Mouse (Mus musculus): ENCODE data around the gene Cnot2. TPM values are rescaled to one million over a fixed set of nuclear protein-coding genes. Genes with fewer than 3 reads are reported as not detected.
"Not testable (repeated sequence)": the region's sequence is repeated elsewhere in the genome, so short reads cannot be mapped to it uniquely, and the experiment has no call there.

Gene Cnot2
- 95.4 and 101 TPM in 2 replicates for polyA plus RNA-seq (2014; fragmentation: Nextera tagmentation; extraction: Ambion mirVana)

- no peaks in the 10 kb centered on the region for H3K27me3 ChIP-seq (replicated peaks; ENCODE audit: control insufficient read depth, insufficient read depth, low read length)
- peak within 1 kb of the TSS; percentile 67 for H3K4me2 ChIP-seq (ENCODE audit: low read length)
- DNase-seq (ENCODE audit: low spot score) (peak; percentile 96), ATAC-seq (replicated peaks; ENCODE audit: low FRiP score, low TSS enrichment, low read depth) (peak; percentile 86)
- H3K4me3 ChIP-seq (ENCODE audit: low read depth, low read length) = peak within 1 kb of the TSS; percentile 95
- H3K9me3 ChIP-seq (ENCODE audit: control insufficient read depth, low read length) = no peaks in the 10 kb centered on the region
- WGBS = under 1% methylated on average over 47 of the region's 47 CpGs
- H3K9ac ChIP-seq (ENCODE audit: low read length) = peak within 1 kb of the TSS; percentile 97
- peaks cover 8% of the 10 kb centered on the region; the same call in 1 of the 2 replicates for H3K4me1 ChIP-seq (replicated peaks; ENCODE audit: control insufficient read depth, insufficient read depth, low read length)
- peak within 1 kb of the TSS; percentile 99 for H3K27ac ChIP-seq (ENCODE audit: low read depth)
- H3K36me3 ChIP-seq (ENCODE audit: control insufficient read depth, insufficient read depth, low read length) = peaks cover 8% of the 10 kb centered on the region; the same call in 1 of the 2 replicates
These were observed at the start of gene Cnot2 for GRCm38 (mm10) chr10:116581369-116581718. TSS of gene Cnot2 (minus strand) at chr10:116581511.

- H3K27ac ChIP-seq (ENCODE audit: low read depth) = no peak overlapping the region
- no peak for ATAC-seq (replicated peaks; ENCODE audit: low FRiP score, low TSS enrichment, low read depth)
- H3K9ac ChIP-seq (ENCODE audit: low read length) = no peak overlapping the region
- H3K27me3 ChIP-seq (replicated peaks; ENCODE audit: control insufficient read depth, insufficient read depth, low read length) = no peaks in the 10 kb centered on the region
- no peaks in the 10 kb centered on the region for H3K9me3 ChIP-seq (ENCODE audit: control insufficient read depth, low read length)
- no peaks in the 10 kb centered on the region for H3K36me3 ChIP-seq (ENCODE audit: control insufficient read depth, insufficient read depth, low read length)
- 74% methylated on average over 5 of the region's 5 CpGs for WGBS
- H3K4me3 ChIP-seq (ENCODE audit: low read depth, low read length) = no peak overlapping the region
- DNase-seq (ENCODE audit: low spot score) = no peak
- H3K4me1 ChIP-seq (replicated peaks; ENCODE audit: control insufficient read depth, insufficient read depth, low read length) = no peaks in the 10 kb centered on the region
- no peak overlapping the region for H3K4me2 ChIP-seq (ENCODE audit: low read length)
These were observed 47.6 kb upstream of the Cnot2 start for GRCm38 (mm10) chr10:116628926-116629325.

- Histone ChIP-seq H3K4me3 (ENCODE audit: low read depth, low read length) (no peak overlapping the region), H3K4me1 (replicated peaks; ENCODE audit: control insufficient read depth, insufficient read depth, low read length) (no peaks in the 10 kb centered on the region), H3K36me3 (ENCODE audit: control insufficient read depth, insufficient read depth, low read length) (no peaks in the 10 kb centered on the region), H3K9me3 (ENCODE audit: control insufficient read depth, low read length) (peaks cover 7% of the 10 kb centered on the region; the same call in 1 of the 2 replicates), H3K9ac (ENCODE audit: low read length) (no peak overlapping the region), H3K27ac (ENCODE audit: low read depth) (no peak overlapping the region), H3K27me3 (replicated peaks; ENCODE audit: control insufficient read depth, insufficient read depth, low read length) (no peaks in the 10 kb centered on the region), H3K4me2 (ENCODE audit: low read length) (no peak overlapping the region)
- ATAC-seq (replicated peaks; ENCODE audit: low FRiP score, low TSS enrichment, low read depth) = no peak
- WGBS = 95% methylated on average over 1 of the region's 1 CpGs
- DNase-seq (ENCODE audit: low spot score) = no peak
These were observed 44.7 kb upstream of the Cnot2 start for GRCm38 (mm10) chr10:116626009-116626408.

GRCm38 (mm10) chr10:116613250-116613649 is 31.9 kb upstream of the Cnot2 start:
- ATAC-seq (replicated peaks; ENCODE audit: low FRiP score, low TSS enrichment, low read depth) = not testable (repeated sequence)
- 91% methylated on average over 9 of the region's 10 CpGs for WGBS

GRCm38 (mm10) chr10:116604905-116605162 is 23.5 kb upstream of the Cnot2 start:
- Histone ChIP-seq H3K9me3 (ENCODE audit: control insufficient read depth, low read length) (no peaks in the 10 kb centered on the region), H3K27me3 (replicated peaks; ENCODE audit: control insufficient read depth, insufficient read depth, low read length) (no peaks in the 10 kb centered on the region), H3K9ac (ENCODE audit: low read length) (no peak overlapping the region), H3K4me3 (ENCODE audit: low read depth, low read length) (no peak overlapping the region), H3K4me2 (ENCODE audit: low read length) (no peak overlapping the region), H3K4me1 (replicated peaks; ENCODE audit: control insufficient read depth, insufficient read depth, low read length) (no peaks in the 10 kb centered on the region), H3K27ac (ENCODE audit: low read depth) (no peak overlapping the region), H3K36me3 (ENCODE audit: control insufficient read depth, insufficient read depth, low read length) (no peaks in the 10 kb centered on the region)
- 97% methylated on average over 4 of the region's 4 CpGs for WGBS
- DNase-seq (ENCODE audit: low spot score) (no peak), ATAC-seq (replicated peaks; ENCODE audit: low FRiP score, low TSS enrichment, low read depth) (no peak)

More at GRCm38 (mm10) chr10:116613250-116613649, 31.9 kb upstream of the Cnot2 start:
- H3K9ac ChIP-seq (ENCODE audit: low read length); H3K4me2 ChIP-seq (ENCODE audit: low read length); H3K4me1 ChIP-seq (replicated peaks; ENCODE audit: control insufficient read depth, insufficient read depth, low read length); H3K36me3 ChIP-seq (ENCODE audit: control insufficient read depth, insufficient read depth, low read length); H3K27me3 ChIP-seq (replicated peaks; ENCODE audit: control insufficient read depth, insufficient read depth, low read length); H3K9me3 ChIP-seq (ENCODE audit: control insufficient read depth, low read length); H3K4me3 ChIP-seq (ENCODE audit: low read depth, low read length); H3K27ac ChIP-seq (ENCODE audit: low read depth); DNase-seq (ENCODE audit: low spot score): not testable (repeated sequence)

GRCm38 (mm10) chr10:116604081-116604904 is 23.0 kb upstream of the Cnot2 start:
- Histone ChIP-seq H3K36me3 (ENCODE audit: control insufficient read depth, insufficient read depth, low read length) (no peaks in the 10 kb centered on the region), H3K9ac (ENCODE audit: low read length) (no peak overlapping the region), H3K9me3 (ENCODE audit: control insufficient read depth, low read length) (no peaks in the 10 kb centered on the region), H3K4me1 (replicated peaks; ENCODE audit: control insufficient read depth, insufficient read depth, low read length) (no peaks in the 10 kb centered on the region), H3K4me2 (ENCODE audit: low read length) (no peak overlapping the region), H3K27me3 (replicated peaks; ENCODE audit: control insufficient read depth, insufficient read depth, low read length) (no peaks in the 10 kb centered on the region), H3K4me3 (ENCODE audit: low read depth, low read length) (no peak overlapping the region), H3K27ac (ENCODE audit: low read depth) (no peak overlapping the region)
- WGBS = 84% methylated on average over 6 of the region's 6 CpGs
- no peak for ATAC-seq (replicated peaks; ENCODE audit: low FRiP score, low TSS enrichment, low read depth)
- DNase-seq (ENCODE audit: low spot score) = no peak

- Histone ChIP-seq H3K4me2 (ENCODE audit: low read length) (no peak overlapping the region), H3K27ac (ENCODE audit: low read depth) (no peak overlapping the region), H3K36me3 (ENCODE audit: control insufficient read depth, insufficient read depth, low read length) (no peaks in the 10 kb centered on the region), H3K4me3 (ENCODE audit: low read depth, low read length) (no peak overlapping the region), H3K4me1 (replicated peaks; ENCODE audit: control insufficient read depth, insufficient read depth, low read length) (no peaks in the 10 kb centered on the region), H3K9ac (ENCODE audit: low read length) (no peak overlapping the region), H3K27me3 (replicated peaks; ENCODE audit: control insufficient read depth, insufficient read depth, low read length) (no peaks in the 10 kb centered on the region), H3K9me3 (ENCODE audit: control insufficient read depth, low read length) (no peaks in the 10 kb centered on the region)
- 82% methylated on average over 14 of the region's 14 CpGs for WGBS
- no peak for ATAC-seq (replicated peaks; ENCODE audit: low FRiP score, low TSS enrichment, low read depth)
- DNase-seq (ENCODE audit: low spot score) = no peak
These were observed 17.9 kb upstream of the Cnot2 start for GRCm38 (mm10) chr10:116599056-116599850.

- no peak for DNase-seq (ENCODE audit: low spot score)
- Histone ChIP-seq H3K4me2 (ENCODE audit: low read length) (peak overlapping the region; percentile 67), H3K27me3 (replicated peaks; ENCODE audit: control insufficient read depth, insufficient read depth, low read length) (no peaks in the 10 kb centered on the region), H3K9ac (ENCODE audit: low read length) (no peak overlapping the region), H3K4me1 (replicated peaks; ENCODE audit: control insufficient read depth, insufficient read depth, low read length) (peaks cover 8% of the 10 kb centered on the region; the same call in 1 of the 2 replicates), H3K4me3 (ENCODE audit: low read depth, low read length) (peak overlapping the region; percentile 95), H3K36me3 (ENCODE audit: control insufficient read depth, insufficient read depth, low read length) (peaks cover 8% of the 10 kb centered on the region; the same call in 1 of the 2 replicates), H3K9me3 (ENCODE audit: control insufficient read depth, low read length) (no peaks in the 10 kb centered on the region), H3K27ac (ENCODE audit: low read depth) (no peak overlapping the region)
- WGBS = 30% methylated on average over 6 of the region's 6 CpGs
- no peak for ATAC-seq (replicated peaks; ENCODE audit: low FRiP score, low TSS enrichment, low read depth)
These were observed 1.4 kb upstream of the Cnot2 start for GRCm38 (mm10) chr10:116582738-116583137.
